In genomic region chr5:23518673-23519072, GRCm38 (mm10) we compare ENCODE assay signal across 8 mouse cellular contexts.
A peak's percentile ranks its signal among the peaks of the same experiment; 100 is the strongest.
DNase-seq lines count a peak whose midpoint lies in the region; ATAC-seq and TF ChIP-seq lines count a peak whose summit lies in the region.

No protein-coding gene starts in this region.

- H3K79me2 ChIP-seq in MEL (ENCODE audit: control insufficient read depth, insufficient read depth, low read length, poor library complexity), result no peaks in the 10 kb centered on the region

- 0 out of 2 replicates have a peak, but pooled peaks cover 3% of the 10 kb centered on the region for H3K4me1 ChIP-seq in forebrain, embryonic 14.5 days (ENCODE audit: control insufficient read depth, insufficient read depth, low read length)
- H3K4me1 ChIP-seq in forebrain, embryonic 12.5 days, result peaks cover 9% of the 10 kb centered on the region
- peaks cover 3 to 13% of the 10 kb centered on the region in 2 experiments for H3K4me1 ChIP-seq in MEL (ENCODE audit: control insufficient read depth in 1 of 2, insufficient read depth in 2 of 2, low read length in 2 of 2)
- 0 out of 2 replicates have a peak, but pooled peaks cover 7% of the 10 kb centered on the region for H3K4me1 ChIP-seq in embryonic facial prominence, embryonic 14.5 days (ENCODE audit: control insufficient read depth, insufficient read depth, low read length)
- H3K4me1 ChIP-seq in kidney, embryonic 16.5 days (ENCODE audit: insufficient read depth, low read length), result peaks cover 6% of the 10 kb centered on the region

- ATAC-seq in forebrain, embryonic 14.5 days, result peak; percentile 46; the same call in 1 of the 2 replicates
- no peak for ATAC-seq in forebrain, embryonic 12.5 days (ENCODE audit: low FRiP score)
- ATAC-seq in embryonic facial prominence, embryonic 14.5 days (ENCODE audit: low read depth), result peak; percentile 78
- peak; percentile 51; the same call in 1 of the 2 replicates for ATAC-seq in kidney, embryonic 16.5 days (ENCODE audit: low FRiP score, low TSS enrichment)

- H3K9ac ChIP-seq in forebrain, embryonic 14.5 days (ENCODE audit: low read length), result no peak overlapping the region
- no peak overlapping the region for H3K9ac ChIP-seq in forebrain, embryonic 12.5 days
- H3K9ac ChIP-seq in MEL (ENCODE audit: control insufficient read depth, low read depth, low read length, poor library complexity, severe bottlenecking), result no peak overlapping the region
- H3K9ac ChIP-seq in embryonic facial prominence, embryonic 14.5 days (ENCODE audit: low read depth, low read length), result no peak overlapping the region
- H3K9ac ChIP-seq in kidney, embryonic 16.5 days (replicated peaks; ENCODE audit: low read length), result no peak overlapping the region

- H3K4me2 ChIP-seq in forebrain, embryonic 14.5 days (ENCODE audit: low read length), result no peak overlapping the region
- H3K4me2 ChIP-seq in forebrain, embryonic 12.5 days, result no peak overlapping the region
- no peak overlapping the region for H3K4me2 ChIP-seq in embryonic facial prominence, embryonic 14.5 days (ENCODE audit: low read depth, low read length)
- no peak overlapping the region for H3K4me2 ChIP-seq in kidney, embryonic 16.5 days (replicated peaks; ENCODE audit: low read depth, low read length)

- peak; percentile 56 for DNase-seq in forebrain, embryonic 14.5 days (ENCODE audit: low spot score)
- peak; percentile 92 for DNase-seq in MEL (ENCODE audit: low read depth, low spot score)
- peak; percentile 87 for DNase-seq in embryonic facial prominence, embryonic 14.5 days (ENCODE audit: low spot score)
- DNase-seq in retina, embryonic 14.5 days (ENCODE audit: low spot score), result peak; percentile 21
- no peak for DNase-seq in layer of hippocampus, adult 8-10 months (ENCODE audit: low spot score in 2 of 2)
- no peak for DNase-seq in layer of hippocampus, postnatal 10 days (ENCODE audit: low spot score in 2 of 2)

- peaks cover 40% of the 10 kb centered on the region for H3K36me3 ChIP-seq in forebrain, embryonic 14.5 days (ENCODE audit: control insufficient read depth, insufficient read depth, low read length)
- H3K36me3 ChIP-seq in forebrain, embryonic 12.5 days (replicated peaks), result peaks cover 47% of the 10 kb centered on the region
- peaks cover 2 to 12% of the 10 kb centered on the region in 2 experiments; a peak in 3 of 4 replicates for H3K36me3 ChIP-seq in MEL (ENCODE audit: control insufficient read depth in 1 of 2, insufficient read depth in 2 of 2, low read length in 2 of 2)
- H3K36me3 ChIP-seq in embryonic facial prominence, embryonic 14.5 days (ENCODE audit: control insufficient read depth, insufficient read depth, low read length), result peaks cover 53% of the 10 kb centered on the region
- peaks cover 29% of the 10 kb centered on the region for H3K36me3 ChIP-seq in kidney, embryonic 16.5 days (ENCODE audit: insufficient read depth, low read length)

- H3K9me3 ChIP-seq in forebrain, embryonic 14.5 days (replicated peaks; ENCODE audit: control insufficient read depth, low read length), result no peaks in the 10 kb centered on the region
- H3K9me3 ChIP-seq in forebrain, embryonic 12.5 days, result no peaks in the 10 kb centered on the region
- no peaks in the 10 kb centered on the region for H3K9me3 ChIP-seq in MEL (replicated peaks; ENCODE audit: insufficient read depth, low read length)
- H3K9me3 ChIP-seq in embryonic facial prominence, embryonic 14.5 days (ENCODE audit: control insufficient read depth, low read length), result no peaks in the 10 kb centered on the region
- H3K9me3 ChIP-seq in kidney, embryonic 16.5 days (ENCODE audit: low read length), result no peaks in the 10 kb centered on the region

- TF ChIP-seq POLR2A in MEL (IDR thresholded peaks at IDR 0.05; ENCODE audit: control insufficient read depth in 1 of 2, insufficient read depth in 1 of 2, low read depth in 1 of 2, low read length in 2 of 2, poor library complexity in 1 of 2), result no peak

- no peak for TF ChIP-seq RAD21 in MEL (IDR thresholded peaks at IDR 0.05; ENCODE audit: low read depth, low read length)

- H3K27me3 ChIP-seq in forebrain, embryonic 14.5 days (replicated peaks; ENCODE audit: control insufficient read depth, insufficient read depth, low read length), result no peaks in the 10 kb centered on the region
- no peaks in the 10 kb centered on the region for H3K27me3 ChIP-seq in forebrain, embryonic 12.5 days
- H3K27me3 ChIP-seq in MEL (ENCODE audit: control insufficient read depth in 1 of 2, insufficient read depth in 2 of 2, low read length in 2 of 2), result no peaks in the 10 kb centered on the region
- H3K27me3 ChIP-seq in embryonic facial prominence, embryonic 14.5 days (replicated peaks; ENCODE audit: control insufficient read depth, insufficient read depth, low read length), result no peaks in the 10 kb centered on the region
- H3K27me3 ChIP-seq in kidney, embryonic 16.5 days (ENCODE audit: insufficient read depth, low read length), result no peaks in the 10 kb centered on the region

- no peak for TF ChIP-seq CTCF in MEL (IDR thresholded peaks at IDR 0.05 in 2 of 3, conservative IDR thresholded peaks at IDR 0.05 in 1 of 3; ENCODE audit: control insufficient read depth in 1 of 3, insufficient read depth in 1 of 3, low read depth in 2 of 3, low read length in 3 of 3, poor library complexity in 1 of 3, severe bottlenecking in 1 of 3)

- peak; percentile 64 to 66 for TF ChIP-seq EP300 in MEL (IDR thresholded peaks at IDR 0.05; ENCODE audit: low read depth in 1 of 2, low read length in 2 of 2)

- no peak overlapping the region for H3K27ac ChIP-seq in forebrain, embryonic 14.5 days (ENCODE audit: low read depth, low read length)
- no peak overlapping the region for H3K27ac ChIP-seq in forebrain, embryonic 12.5 days
- no peak overlapping the region for H3K27ac ChIP-seq in MEL (ENCODE audit: control insufficient read depth, low read depth, low read length)
- peak overlapping the region; percentile 23; the same call in 1 of the 2 replicates for H3K27ac ChIP-seq in embryonic facial prominence, embryonic 14.5 days (replicated peaks; ENCODE audit: low read depth, low read length)
- H3K27ac ChIP-seq in kidney, embryonic 16.5 days (ENCODE audit: low read length), result 0 out of 2 replicates have a peak overlapping the region, but pooled peaks have one; percentile 20

- 78% methylated on average over 3 of the region's 3 CpGs for WGBS in forebrain, embryonic 14.5 days
- 87% methylated on average over 3 of the region's 3 CpGs for WGBS in forebrain, embryonic 12.5 days
- 62% methylated on average over 3 of the region's 3 CpGs for WGBS in embryonic facial prominence, embryonic 14.5 days
- WGBS in kidney, embryonic 16.5 days, result 36% methylated on average over 3 of the region's 3 CpGs

- H3K4me3 ChIP-seq in forebrain, embryonic 14.5 days (ENCODE audit: low read depth, low read length), result no peak overlapping the region
- no peak overlapping the region for H3K4me3 ChIP-seq in forebrain, embryonic 12.5 days (replicated peaks)
- no peak overlapping the region for H3K4me3 ChIP-seq in MEL (ENCODE audit: control insufficient read depth in 1 of 2, insufficient read depth in 1 of 2, low read depth in 2 of 2, low read length in 2 of 2)
- H3K4me3 ChIP-seq in embryonic facial prominence, embryonic 14.5 days (ENCODE audit: low read depth, low read length), result no peak overlapping the region
- no peak overlapping the region for H3K4me3 ChIP-seq in kidney, embryonic 16.5 days (ENCODE audit: low read length)

TF ChIP-seq in MEL, 35 proteins besides CTCF, POLR2A, EP300 and RAD21 (continues in another document):
- TF ChIP-seq TBP (IDR thresholded peaks at IDR 0.05; ENCODE audit: low read depth, low read length) (no peak), E2F4 (IDR thresholded peaks at IDR 0.05; ENCODE audit: borderline replicate concordance, low read depth, low read length) (no peak), NELFE (IDR thresholded peaks at IDR 0.05; ENCODE audit: low read depth, low read length) (no peak), GABPA (IDR thresholded peaks at IDR 0.05; ENCODE audit: low read depth, low read length) (no peak), MAX (IDR thresholded peaks at IDR 0.05; ENCODE audit: low read length) (0 out of 2 replicates have a peak, but pooled peaks have one; percentile 24), ZC3H11A (IDR thresholded peaks at IDR 0.05; ENCODE audit: low read depth, low read length) (no peak), SIN3A (IDR thresholded peaks at IDR 0.05; ENCODE audit: low read length) (peak; percentile 30; the same call in 1 of the 2 replicates), SMC3 (IDR thresholded peaks at IDR 0.05; ENCODE audit: low read depth, low read length) (no peak), ETS1 (IDR thresholded peaks at IDR 0.05; ENCODE audit: low read depth, low read length) (peak; percentile 88), CHD2 (IDR thresholded peaks at IDR 0.05; ENCODE audit: low read length) (no peak), UBTF (IDR thresholded peaks at IDR 0.05; ENCODE audit: borderline replicate concordance, insufficient read depth, low read depth, low read length) (no peak), USF2 (IDR thresholded peaks at IDR 0.05; ENCODE audit: borderline replicate concordance in 1 of 2, insufficient read depth in 1 of 2, low read depth in 1 of 2, low read length in 2 of 2) (no peak), POLR2AphosphoS5 (IDR thresholded peaks at IDR 0.05; ENCODE audit: borderline replicate concordance, low read depth, low read length) (no peak), POLR2AphosphoS2 (IDR thresholded peaks at IDR 0.05; ENCODE audit: low read length) (no peak), TAL1 (IDR thresholded peaks at IDR 0.05; ENCODE audit: low read length) (peak; percentile 44), BHLHE40 (IDR thresholded peaks at IDR 0.05; ENCODE audit: borderline replicate concordance, low read depth, low read length) (peak; percentile 56), CHD1 (IDR thresholded peaks at IDR 0.05; ENCODE audit: low read depth, low read length) (no peak), JUND (IDR thresholded peaks at IDR 0.05; ENCODE audit: low read depth, low read length) (no peak), MYC (IDR thresholded peaks at IDR 0.05; ENCODE audit: low read depth, low read length) (no peak), NRF1 (IDR thresholded peaks at IDR 0.05; ENCODE audit: insufficient read depth, low read depth, low read length, poor library complexity, severe bottlenecking) (no peak), ZNF384 (IDR thresholded peaks at IDR 0.05; ENCODE audit: low read depth, low read length) (no peak), USF1 (IDR thresholded peaks at IDR 0.05; ENCODE audit: low read depth, low read length) (peak; percentile 86), ZMIZ1 (IDR thresholded peaks at IDR 0.05; ENCODE audit: low read depth, low read length) (no peak), MAZ (IDR thresholded peaks at IDR 0.05; ENCODE audit: low read depth, low read length) (no peak), MEF2A (IDR thresholded peaks at IDR 0.05; ENCODE audit: extremely low read depth, insufficient replicate concordance, low read depth, low read length, poor library complexity, severe bottlenecking) (no peak), KAT2A (conservative IDR thresholded peaks at IDR 0.05; ENCODE audit: low read depth, low read length) (no peak), HCFC1 (IDR thresholded peaks at IDR 0.05; ENCODE audit: low read depth, low read length) (no peak), GATA1 (IDR thresholded peaks at IDR 0.05; ENCODE audit: low read depth, low read length) (peak; percentile 76)

Comparison
In these comparisons a context has a peak if more than half of its experiments do, and no peak if none do; other contexts are left out.
1. DNase-seq: peak in forebrain, embryonic 14.5 days (single experiment), MEL (single experiment), embryonic facial prominence, embryonic 14.5 days (single experiment) and retina, embryonic 14.5 days (single experiment); none in layer of hippocampus, adult 8-10 months (0 of 2) and layer of hippocampus, postnatal 10 days (0 of 2).
2. H3K27ac ChIP-seq: peak in embryonic facial prominence, embryonic 14.5 days (single experiment) and kidney, embryonic 16.5 days (single experiment); none in forebrain, embryonic 14.5 days (single experiment), forebrain, embryonic 12.5 days (single experiment) and MEL (single experiment).